Mouse (Mus musculus): ENCODE data around the gene Rasd2.

DNA sequence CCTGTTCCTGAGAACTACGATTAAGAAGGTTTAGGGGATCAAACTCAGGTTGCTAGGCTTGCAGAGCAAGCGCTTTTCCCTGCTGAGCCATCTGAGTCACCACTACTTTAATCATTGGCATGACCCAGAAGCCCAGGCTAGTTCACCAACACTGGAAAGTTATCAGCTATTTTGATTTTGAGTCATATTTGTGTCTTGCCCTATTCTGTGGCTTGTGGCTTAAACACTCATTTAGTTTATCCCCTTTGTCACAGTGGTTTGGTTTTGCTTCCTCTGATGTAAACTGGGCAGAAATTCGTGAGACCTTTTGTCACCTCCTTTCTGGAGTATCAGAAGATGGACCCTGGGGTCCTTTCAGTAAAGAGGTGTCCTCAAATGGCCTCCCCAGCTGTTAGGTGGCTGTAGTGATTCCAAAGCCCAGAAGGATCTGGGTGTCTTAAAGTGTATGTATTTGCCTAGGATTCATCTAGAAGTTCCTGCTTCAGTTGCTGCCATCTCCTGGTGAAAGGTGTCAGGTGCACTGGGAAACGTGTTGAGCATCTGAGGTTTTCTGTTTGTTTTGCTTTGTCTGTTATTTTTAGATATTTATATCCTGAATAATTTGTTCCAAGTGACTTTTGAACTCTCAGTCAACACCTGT lies 20.3 kb downstream of the Rasd2 start:
- TF ChIP-seq CTCF (IDR thresholded peaks at IDR 0.05; ENCODE audit: borderline replicate concordance, control insufficient read depth, extremely low read depth, insufficient read depth, low read length, poor library complexity), result no peak
- TF ChIP-seq POLR2A (IDR thresholded peaks at IDR 0.05; ENCODE audit: control insufficient read depth, extremely low read depth, insufficient read depth, low read length, poor library complexity), result no peak

Measured in thymus, adult 2 months (tissue).